Mouse (Mus musculus) bone marrow macrophage, adult 2 months (primary cell): Measurements from ENCODE around the gene Ferd3l.

Experiments
- CTCF ChIP-seq: IDR thresholded peaks from 2 replicates; pipeline ENCODE4 v1.5.1; 2012; ENCODE audit warnings: low read depth, mild to moderate bottlenecking, low read length, moderate library complexity
- POLR2A ChIP-seq: IDR thresholded peaks from 2 replicates; pipeline ENCODE4 v1.6.1; 2012; ENCODE audit warnings: mild to moderate bottlenecking, low read depth, low read length, borderline replicate concordance

- TF ChIP-seq POLR2A: no peak
- no peak for TF ChIP-seq CTCF
These were observed 38.5 kb downstream of the Ferd3l start for GRCm38 (mm10) chr12:33966490-33967415.
